Mouse (Mus musculus) cerebellum, adult 2 months (tissue): Measurements from ENCODE around the gene Adgrg7.

Experiments
- CTCF ChIP-seq: fragments of 200-500 bp; IDR thresholded peaks from 2 replicates; pipeline ENCODE4 v1.5.1; 2011; ENCODE audit warnings: low read depth, mild to moderate bottlenecking, control low read depth, low read length, moderate library complexity, borderline replicate concordance; ENCODE audit not compliant: insufficient read depth
- POLR2A ChIP-seq: fragments of 200-500 bp; IDR thresholded peaks from 2 replicates; pipeline ENCODE4 v1.6.1; 2011; ENCODE audit warnings: low read length, control low read depth, borderline replicate concordance; ENCODE audit not compliant: insufficient read depth

DNA sequence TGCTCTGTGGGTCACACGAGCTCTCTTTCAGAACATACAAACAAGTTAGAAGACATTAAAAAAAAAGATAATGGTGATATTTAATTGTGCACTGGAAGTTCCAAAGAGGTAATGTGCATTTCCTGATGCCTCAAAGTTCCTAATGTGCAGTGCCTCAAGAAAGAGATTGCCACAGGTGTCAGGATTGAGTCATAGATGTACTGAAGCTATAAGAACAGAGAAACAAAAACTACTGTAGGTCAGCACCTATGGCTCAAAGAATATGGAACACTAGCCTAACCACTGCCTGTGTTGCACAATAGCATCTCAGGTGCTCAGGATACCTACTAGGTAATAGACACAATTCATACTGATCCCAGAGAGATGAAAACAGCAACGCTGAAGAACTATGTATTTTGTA lies 36.3 kb upstream of the Adgrg7 start:
- TF ChIP-seq CTCF (no peak), POLR2A (no peak)
